Mouse (Mus musculus): ENCODE measurements around the gene Neurl1a. TPM values are rescaled to one million over a fixed set of nuclear protein-coding genes. Genes with fewer than 3 reads are reported as not detected.

The Neurl1a gene
- polyA plus RNA-seq, 1 experiment from 2014 or later = 2.7 TPM

DNA sequence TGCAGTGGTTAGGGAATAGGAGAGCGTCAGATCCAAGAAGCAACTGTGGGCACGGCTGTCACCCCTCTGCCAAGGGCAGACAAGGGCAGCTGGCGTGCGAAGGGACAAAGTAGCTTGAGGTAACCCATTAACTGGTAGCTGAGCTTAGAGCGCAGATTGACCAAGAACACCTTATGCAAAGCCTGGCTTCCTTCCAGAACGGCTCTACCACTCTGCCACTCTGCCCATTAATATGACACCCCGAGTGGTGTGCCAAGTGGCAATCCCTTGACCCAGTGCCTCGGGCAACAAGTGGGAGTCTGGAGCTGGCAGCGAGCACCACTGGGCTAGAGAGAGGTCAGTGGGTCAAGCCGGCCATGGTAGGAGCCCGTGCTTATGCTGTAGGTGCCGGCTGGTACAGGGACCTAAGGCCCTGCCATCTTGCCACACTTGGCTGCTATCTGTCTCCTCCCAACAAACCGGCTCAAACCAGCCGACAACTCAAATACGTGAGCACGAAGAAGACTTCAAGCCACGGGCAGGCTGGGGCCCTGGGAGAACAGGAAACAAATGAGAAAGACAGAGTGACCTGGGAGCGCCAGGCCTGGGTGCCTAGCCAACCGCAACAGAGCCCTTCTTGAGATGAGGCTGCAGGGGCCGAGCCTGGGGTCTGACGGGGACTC is 123.7 kb downstream of the Neurl1a start:
- Histone ChIP-seq H3K9ac (ENCODE audit: low read depth, low read length) (peak overlapping the region; percentile 35), H3K4me1 (replicated peaks; ENCODE audit: insufficient read depth, low read length) (peaks cover 39% of the 10 kb centered on the region), H3K4me3 (replicated peaks; ENCODE audit: low read depth, low read length) (no peak overlapping the region), H3K36me3 (ENCODE audit: insufficient read depth, low read length) (0 out of 2 replicates have a peak, but pooled peaks cover 7% of the 10 kb centered on the region), H3K27ac (peak overlapping the region; percentile 93), H3K9me3 (replicated peaks; ENCODE audit: low read length) (no peaks in the 10 kb centered on the region), H3K4me2 (ENCODE audit: low read length) (no peak overlapping the region), H3K27me3 (ENCODE audit: insufficient read depth, low read length) (no peaks in the 10 kb centered on the region)
- TF ChIP-seq CTCF (IDR thresholded peaks at IDR 0.05; ENCODE audit: low read depth) = no peak
- 25% methylated on average over 21 of the region's 21 CpGs for WGBS
- ATAC-seq (replicated peaks; ENCODE audit: low FRiP score, low read depth) (peak; percentile 80), DNase-seq (ENCODE audit: low spot score) (peak; percentile 66)

DNA sequence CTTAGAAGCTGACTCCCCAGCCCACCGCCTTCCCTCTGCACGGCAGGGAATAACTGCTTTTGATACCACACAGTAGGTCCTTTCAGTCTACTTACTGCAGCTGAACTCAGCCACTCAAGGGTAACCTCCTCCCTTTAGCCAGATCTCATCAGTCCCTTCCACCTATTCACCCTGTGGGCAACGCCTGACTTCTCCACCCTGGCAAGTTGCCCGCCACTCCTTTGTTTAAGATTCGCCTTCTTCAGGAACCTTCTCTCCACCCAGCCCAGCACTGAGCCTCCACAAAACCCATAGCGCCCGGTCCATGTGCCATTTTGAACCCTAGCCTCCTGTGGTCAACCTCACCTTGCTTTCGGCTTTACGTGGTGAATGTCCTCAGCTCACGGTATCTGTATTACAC is 124.5 kb downstream of the Neurl1a start:
- 75% methylated on average over 10 of the region's 10 CpGs for WGBS

DNA sequence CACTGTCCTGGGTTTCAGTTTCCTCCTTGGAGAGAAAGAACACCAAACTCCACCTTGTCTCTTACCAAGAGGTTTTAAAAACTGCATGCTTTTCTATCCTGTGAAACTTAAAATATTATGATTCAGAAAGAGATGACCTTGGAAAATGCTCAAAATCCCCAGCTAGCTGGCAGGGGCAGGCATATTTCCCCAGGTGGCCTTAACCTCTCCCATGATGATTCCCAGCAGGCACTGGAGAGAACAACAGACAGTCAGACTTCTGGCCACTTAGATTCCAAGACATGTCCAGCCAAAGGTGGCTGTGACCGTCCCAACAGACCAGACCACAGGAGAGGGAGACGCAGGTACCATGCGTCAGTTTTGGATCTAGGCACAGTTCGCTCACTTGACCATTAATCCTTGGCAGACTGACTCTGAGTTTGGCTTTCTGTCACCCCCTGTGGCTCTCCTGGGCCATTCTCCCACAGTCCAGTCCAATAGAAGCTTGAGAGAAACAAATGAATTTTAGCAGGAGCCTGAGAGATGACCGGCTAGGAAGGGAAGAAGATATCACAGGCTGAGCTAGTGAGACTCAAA is 125.6 kb downstream of the Neurl1a start:
- Histone ChIP-seq H3K36me3 (ENCODE audit: insufficient read depth, low read length) (0 out of 2 replicates have a peak, but pooled peaks cover 8% of the 10 kb centered on the region), H3K27me3 (ENCODE audit: insufficient read depth, low read length) (no peaks in the 10 kb centered on the region), H3K9ac (ENCODE audit: low read depth, low read length) (no peak overlapping the region), H3K4me3 (replicated peaks; ENCODE audit: low read depth, low read length) (no peak overlapping the region), H3K27ac (no peak overlapping the region; the same call in 1 of the 2 replicates), H3K4me2 (ENCODE audit: low read length) (no peak overlapping the region), H3K4me1 (replicated peaks; ENCODE audit: insufficient read depth, low read length) (peaks cover 36% of the 10 kb centered on the region), H3K9me3 (replicated peaks; ENCODE audit: low read length) (no peaks in the 10 kb centered on the region)
- ATAC-seq (replicated peaks; ENCODE audit: low FRiP score, low read depth) = no peak
- no peak for DNase-seq (ENCODE audit: low spot score)
- WGBS = 89% methylated on average over 5 of the region's 5 CpGs
- TF ChIP-seq CTCF (IDR thresholded peaks at IDR 0.05; ENCODE audit: low read depth) = no peak

More for the DNA sequence above, 124.5 kb downstream of the Neurl1a start:
- peaks cover 39% of the 10 kb centered on the region for H3K4me1 ChIP-seq (replicated peaks; ENCODE audit: insufficient read depth, low read length)
- no peaks in the 10 kb centered on the region for H3K27me3 ChIP-seq (ENCODE audit: insufficient read depth, low read length)
- H3K4me2 ChIP-seq (ENCODE audit: low read length) = no peak overlapping the region
- no peak for TF ChIP-seq CTCF (IDR thresholded peaks at IDR 0.05; ENCODE audit: low read depth)
- H3K9ac ChIP-seq (ENCODE audit: low read depth, low read length) = no peak overlapping the region
- no peak for ATAC-seq (replicated peaks; ENCODE audit: low FRiP score, low read depth)
- H3K4me3 ChIP-seq (replicated peaks; ENCODE audit: low read depth, low read length) = no peak overlapping the region
- H3K9me3 ChIP-seq (replicated peaks; ENCODE audit: low read length) = no peaks in the 10 kb centered on the region
- 0 out of 2 replicates have a peak, but pooled peaks cover 7% of the 10 kb centered on the region for H3K36me3 ChIP-seq (ENCODE audit: insufficient read depth, low read length)
- no peak for DNase-seq (ENCODE audit: low spot score)
- peak overlapping the region; percentile 93 for H3K27ac ChIP-seq

DNA sequence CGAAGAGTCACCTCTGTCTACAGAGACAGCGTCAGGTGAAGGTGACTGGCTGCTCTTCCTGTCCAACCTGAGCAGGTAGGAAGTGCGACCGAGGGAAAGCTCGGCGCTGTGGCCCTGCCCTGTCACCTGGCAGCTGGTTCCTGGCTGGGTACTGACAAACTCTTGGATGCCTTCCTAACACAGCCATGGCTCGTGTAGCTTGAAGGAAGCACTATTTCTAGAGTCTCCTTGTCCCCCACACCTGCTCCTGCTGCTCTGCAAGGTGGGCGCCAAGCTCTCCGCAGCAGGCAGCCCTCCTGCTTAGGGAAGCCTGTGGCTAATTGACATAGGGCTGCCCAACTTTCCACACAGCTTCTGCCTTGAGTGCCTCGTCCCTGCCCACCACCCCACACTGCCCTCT is 126.8 kb downstream of the Neurl1a start:
- Histone ChIP-seq H3K27ac (no peak overlapping the region), H3K36me3 (ENCODE audit: insufficient read depth, low read length) (peaks cover 16% of the 10 kb centered on the region; the same call in 1 of the 2 replicates), H3K4me3 (replicated peaks; ENCODE audit: low read depth, low read length) (no peak overlapping the region), H3K9ac (ENCODE audit: low read depth, low read length) (no peak overlapping the region), H3K4me1 (replicated peaks; ENCODE audit: insufficient read depth, low read length) (peaks cover 36% of the 10 kb centered on the region), H3K4me2 (ENCODE audit: low read length) (no peak overlapping the region), H3K9me3 (replicated peaks; ENCODE audit: low read length) (no peaks in the 10 kb centered on the region), H3K27me3 (ENCODE audit: insufficient read depth, low read length) (no peaks in the 10 kb centered on the region)
- DNase-seq (ENCODE audit: low spot score) (no peak), ATAC-seq (replicated peaks; ENCODE audit: low FRiP score, low read depth) (no peak)
- no peak for TF ChIP-seq CTCF (IDR thresholded peaks at IDR 0.05; ENCODE audit: low read depth)
- 90% methylated on average over 10 of the region's 10 CpGs for WGBS

DNA sequence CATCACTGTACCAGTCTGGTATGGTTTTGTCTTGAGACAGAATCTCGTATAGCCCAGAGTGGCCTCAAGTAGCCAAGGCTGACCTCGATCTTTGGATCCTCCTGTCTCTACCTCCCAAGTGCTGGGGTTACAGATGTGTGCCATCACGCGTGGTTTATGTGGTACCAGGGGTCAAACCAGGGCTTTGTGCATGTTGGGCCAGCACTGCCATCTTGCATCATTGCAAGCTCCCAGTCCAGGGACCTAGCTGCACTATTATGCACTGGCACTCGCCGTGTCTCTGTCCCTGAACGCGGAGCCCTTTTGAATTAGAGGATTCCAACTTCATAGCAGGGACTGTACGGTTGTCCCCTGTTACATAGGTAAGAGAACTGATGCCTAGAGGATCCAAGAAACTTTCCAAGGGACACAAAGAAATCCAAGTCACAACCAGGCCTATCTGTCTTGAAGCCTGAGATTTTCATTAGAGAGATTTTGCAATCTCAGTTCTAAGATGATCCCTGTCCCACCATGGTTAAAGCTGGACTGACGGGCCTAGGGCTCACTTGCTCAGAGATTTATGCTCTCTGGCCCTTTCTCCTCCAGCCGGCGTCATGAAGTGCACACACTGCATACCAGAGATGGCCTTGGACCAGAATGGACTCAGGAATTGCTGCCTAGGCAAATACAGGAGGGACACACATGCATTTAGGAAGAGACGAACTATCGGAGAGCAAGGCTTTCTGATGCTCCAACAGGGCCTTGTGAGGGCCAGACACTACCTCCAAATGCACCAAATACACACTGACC is 127.7 kb downstream of the Neurl1a start:
- no peak overlapping the region for H3K4me3 ChIP-seq (replicated peaks; ENCODE audit: low read depth, low read length)
- DNase-seq (ENCODE audit: low spot score) = peak; percentile 67
- H3K4me2 ChIP-seq (ENCODE audit: low read length) = no peak overlapping the region
- H3K4me1 ChIP-seq (replicated peaks; ENCODE audit: insufficient read depth, low read length) = peaks cover 30% of the 10 kb centered on the region
- no peaks in the 10 kb centered on the region for H3K9me3 ChIP-seq (replicated peaks; ENCODE audit: low read length)
- 75% methylated on average over 14 of the region's 14 CpGs for WGBS
- H3K27ac ChIP-seq = peak overlapping the region; percentile 27; the same call in 1 of the 2 replicates
- ATAC-seq (replicated peaks; ENCODE audit: low FRiP score, low read depth) = no peak
- H3K9ac ChIP-seq (ENCODE audit: low read depth, low read length) = no peak overlapping the region
- no peaks in the 10 kb centered on the region for H3K27me3 ChIP-seq (ENCODE audit: insufficient read depth, low read length)
- peaks cover 19% of the 10 kb centered on the region; the same call in 1 of the 2 replicates for H3K36me3 ChIP-seq (ENCODE audit: insufficient read depth, low read length)
- no peak for TF ChIP-seq CTCF (IDR thresholded peaks at IDR 0.05; ENCODE audit: low read depth)

DNA sequence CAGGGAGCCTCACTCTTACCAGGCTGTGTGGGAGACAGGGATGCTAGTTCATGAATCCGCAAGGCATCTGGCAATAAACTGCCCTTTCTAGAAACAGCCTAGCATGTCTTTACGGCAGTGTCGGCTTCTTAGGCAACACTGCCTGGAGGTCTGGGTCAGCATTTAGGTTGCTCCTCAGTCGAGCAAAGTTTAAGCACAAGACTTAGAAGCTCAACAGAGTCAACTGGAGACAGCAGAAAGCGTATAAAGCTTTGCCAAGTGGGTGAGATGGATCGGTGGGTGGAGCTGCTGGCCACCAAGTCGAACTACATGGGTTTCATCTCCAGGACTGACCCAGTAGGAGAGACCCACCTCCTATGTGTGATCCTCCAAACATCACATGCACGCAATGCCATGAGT is 128.3 kb downstream of the Neurl1a start:
- ATAC-seq (replicated peaks; ENCODE audit: low FRiP score, low read depth) (no peak), DNase-seq (ENCODE audit: low spot score) (no peak)
- Histone ChIP-seq H3K9ac (ENCODE audit: low read depth, low read length) (no peak overlapping the region), H3K9me3 (replicated peaks; ENCODE audit: low read length) (no peaks in the 10 kb centered on the region), H3K27me3 (ENCODE audit: insufficient read depth, low read length) (no peaks in the 10 kb centered on the region), H3K27ac (peak overlapping the region; percentile 27; the same call in 1 of the 2 replicates), H3K4me2 (ENCODE audit: low read length) (no peak overlapping the region), H3K4me1 (replicated peaks; ENCODE audit: insufficient read depth, low read length) (peaks cover 24% of the 10 kb centered on the region), H3K36me3 (ENCODE audit: insufficient read depth, low read length) (peaks cover 19% of the 10 kb centered on the region; the same call in 1 of the 2 replicates), H3K4me3 (replicated peaks; ENCODE audit: low read depth, low read length) (no peak overlapping the region)
- TF ChIP-seq CTCF (IDR thresholded peaks at IDR 0.05; ENCODE audit: low read depth) = no peak
- 66% methylated on average over 8 of the region's 8 CpGs for WGBS

Small RNAs within 50 kb of the gene (microRNA-seq; reads per million reads assigned to microRNA genes)
- gene Mir6995 = not detected

Other genes with a start within 250 kb of the Neurl1a start
- 0.05 and 0.24 TPM in 2 replicates for gene Ina, start 164.1 kb upstream of the Neurl1a start, polyA plus RNA-seq (2015; fragmentation: Nextera tagmentation; extraction: Ambion mirVana)
- 68.4 and 87.5 TPM in 2 replicates for gene Nt5c2, start 163.7 kb upstream of the Neurl1a start, polyA plus RNA-seq (2015; fragmentation: Nextera tagmentation; extraction: Ambion mirVana)
- 19.2 and 20.3 TPM in 2 replicates for gene Pcgf6, start 127.9 kb upstream of the Neurl1a start, polyA plus RNA-seq (2015; fragmentation: Nextera tagmentation; extraction: Ambion mirVana)
- gene Taf5, start 111.1 kb upstream of the Neurl1a start, polyA plus RNA-seq (2015; fragmentation: Nextera tagmentation; extraction: Ambion mirVana) = 3.5 and 4.3 TPM in 2 replicates
- 2,320 and 2,713 TPM in 2 replicates for gene Usmg5, start 88.2 kb upstream of the Neurl1a start, polyA plus RNA-seq (2015; fragmentation: Nextera tagmentation; extraction: Ambion mirVana)
- 7.3 TPM in 2 replicates for gene Pdcd11, start 88.1 kb upstream of the Neurl1a start, polyA plus RNA-seq (2015; fragmentation: Nextera tagmentation; extraction: Ambion mirVana)
- gene Calhm2, start 40.5 kb upstream of the Neurl1a start, polyA plus RNA-seq (2015; fragmentation: Nextera tagmentation; extraction: Ambion mirVana) = 5.4 and 5.9 TPM in 2 replicates
- not detected in 2 replicates for gene Calhm1, start 34.6 kb upstream of the Neurl1a start, polyA plus RNA-seq (2015; fragmentation: Nextera tagmentation; extraction: Ambion mirVana)
- gene Calhm3, start 21.1 kb upstream of the Neurl1a start, polyA plus RNA-seq (2015; fragmentation: Nextera tagmentation; extraction: Ambion mirVana) = not detected in 2 replicates